Mouse (Mus musculus) embryonic facial prominence, embryonic 12.5 days (tissue): ENCODE data around the gene Smad6. TPM values are rescaled to one million over a fixed set of nuclear protein-coding genes. Genes with fewer than 3 reads are reported as not detected.

Experiments used
- ATAC-seq: fragments of 200-750 bp; cut with Nextera tagmentation; 2 replicates; pipeline ENCODE4 v1.8.0; 2017; ENCODE audit not compliant: insufficient number of reproducible peaks, insufficient read depth, low FRiP score, low TSS enrichment
- H3K27ac ChIP-seq: fragments of 300-500 bp; sonication (generic); 2 replicates; pipeline ENCODE4 v1.5.1; 2016; ENCODE audit warnings: mild to moderate bottlenecking
- H3K27me3 ChIP-seq: fragments of 300-500 bp; sonication (generic); 2 replicates; pipeline ENCODE4 v1.6.1; 2016; ENCODE audit warnings: mild to moderate bottlenecking, moderate library complexity
- H3K36me3 ChIP-seq: fragments of 300-500 bp; sonication (generic); 2 replicates; pipeline ENCODE4 v1.6.1; 2016; ENCODE audit warnings: mild to moderate bottlenecking
- H3K4me1 ChIP-seq: fragments of 300-500 bp; sonication (generic); 2 replicates; pipeline ENCODE4 v1.6.1; 2016
- H3K4me2 ChIP-seq: fragments of 300-500 bp; sonication (generic); replicated peaks from 2 replicates; pipeline ENCODE4 v1.6.1; 2016; ENCODE audit warnings: mild to moderate bottlenecking, moderate library complexity
- H3K4me3 ChIP-seq: fragments of 300-500 bp; sonication (generic); 2 replicates; pipeline ENCODE4 v1.5.1; 2016; ENCODE audit warnings: mild to moderate bottlenecking
- H3K9ac ChIP-seq: fragments of 300-500 bp; sonication (generic); 2 replicates; pipeline ENCODE4 v1.6.1; 2016; ENCODE audit warnings: mild to moderate bottlenecking, moderate library complexity
- H3K9me3 ChIP-seq: fragments of 300-500 bp; sonication (generic); 2 replicates; pipeline ENCODE4 v1.6.1; 2016; ENCODE audit warnings: mild to moderate bottlenecking, moderate library complexity
- WGBS: fragments of 180-500 bp; shearing (Covaris S2); methylation state at CpG from one replicate; pipeline ENCODE4 v1.1.7; 2016; 5-methylcytosine and 5-hydroxymethylcytosine counted together
- polyA plus RNA-seq: library from polyadenylated mRNA; unstranded; fragments of >200 nt; fragmentation: Nextera tagmentation; extraction: Ambion mirVana; gene quantifications from 2 replicates; pipeline ENCODE4 v1.2.1, GENCODE M21; 2016

Smad6 gene
- polyA plus RNA-seq, 1 experiment from 2014 or later: 25.4 TPM

GRCm38 (mm10) chr9:64000085-64000484, 21.8 kb downstream of the Smad6 start:
- H3K27me3 ChIP-seq: no peaks in the 10 kb centered on the region
- no peak overlapping the region for H3K27ac ChIP-seq
- 91% methylated on average over 5 of the region's 5 CpGs for WGBS
- H3K4me1 ChIP-seq: peaks cover 22% of the 10 kb centered on the region; the same call in 1 of the 2 replicates
- no peak for ATAC-seq
- peaks cover 72% of the 10 kb centered on the region for H3K36me3 ChIP-seq
- H3K4me3 ChIP-seq: no peak overlapping the region
- H3K9me3 ChIP-seq: no peaks in the 10 kb centered on the region
- H3K9ac ChIP-seq: no peak overlapping the region
- no peak overlapping the region for H3K4me2 ChIP-seq

GRCm38 (mm10) chr9:63999194-63999593, 22.7 kb downstream of the Smad6 start:
- peaks cover 73% of the 10 kb centered on the region for H3K36me3 ChIP-seq
- H3K4me3 ChIP-seq: no peak overlapping the region
- WGBS: 85% methylated on average over 9 of the region's 9 CpGs
- no peaks in the 10 kb centered on the region for H3K27me3 ChIP-seq
- H3K9ac ChIP-seq: no peak overlapping the region
- no peak overlapping the region for H3K4me2 ChIP-seq
- no peak for ATAC-seq
- no peaks in the 10 kb centered on the region for H3K9me3 ChIP-seq
- no peak overlapping the region for H3K27ac ChIP-seq
- peaks cover 22% of the 10 kb centered on the region; the same call in 1 of the 2 replicates for H3K4me1 ChIP-seq

- no peak overlapping the region for H3K27ac ChIP-seq
- 72% methylated on average over 14 of the region's 14 CpGs for WGBS
- H3K27me3 ChIP-seq: no peaks in the 10 kb centered on the region
- H3K9me3 ChIP-seq: no peaks in the 10 kb centered on the region
- H3K9ac ChIP-seq: 0 out of 2 replicates have a peak overlapping the region, but pooled peaks have one; percentile 11
- H3K4me3 ChIP-seq: no peak overlapping the region
- ATAC-seq: no peak
- H3K36me3 ChIP-seq: peaks cover 72% of the 10 kb centered on the region
- H3K4me1 ChIP-seq: peaks cover 24% of the 10 kb centered on the region; the same call in 1 of the 2 replicates
- H3K4me2 ChIP-seq: no peak overlapping the region
Measured at GRCm38 (mm10) chr9:63998026-63998425, 23.8 kb downstream of the Smad6 start.

- H3K4me3 ChIP-seq: no peak overlapping the region
- H3K4me1 ChIP-seq: peaks cover 25% of the 10 kb centered on the region; the same call in 1 of the 2 replicates
- ATAC-seq: no peak
- H3K4me2 ChIP-seq: no peak overlapping the region
- no peaks in the 10 kb centered on the region for H3K27me3 ChIP-seq
- WGBS: 65% methylated on average over 4 of the region's 4 CpGs
- H3K9ac ChIP-seq: no peak overlapping the region
- H3K9me3 ChIP-seq: no peaks in the 10 kb centered on the region
- no peak overlapping the region for H3K27ac ChIP-seq
- peaks cover 67% of the 10 kb centered on the region for H3K36me3 ChIP-seq
Measured at GRCm38 (mm10) chr9:63997439-63997838, 24.4 kb downstream of the Smad6 start.

- H3K9ac ChIP-seq: no peak overlapping the region
- H3K4me2 ChIP-seq: no peak overlapping the region
- 78% methylated on average over 5 of the region's 5 CpGs for WGBS
- ATAC-seq: no peak
- peaks cover 55% of the 10 kb centered on the region; the same call in 1 of the 2 replicates for H3K36me3 ChIP-seq
- H3K4me1 ChIP-seq: peaks cover 33% of the 10 kb centered on the region
- H3K27ac ChIP-seq: peak overlapping the region; percentile 24; the same call in 1 of the 2 replicates
- H3K9me3 ChIP-seq: no peaks in the 10 kb centered on the region
- H3K27me3 ChIP-seq: no peaks in the 10 kb centered on the region
- no peak overlapping the region for H3K4me3 ChIP-seq
Measured at GRCm38 (mm10) chr9:63993256-63993655, 28.6 kb downstream of the Smad6 start.

GRCm38 (mm10) chr9:63992761-63993160, 29.1 kb downstream of the Smad6 start:
- Histone ChIP-seq H3K4me3 (no peak overlapping the region), H3K9ac (no peak overlapping the region), H3K4me2 (no peak overlapping the region), H3K27ac (peak overlapping the region; percentile 24), H3K4me1 (peaks cover 29% of the 10 kb centered on the region), H3K36me3 (peaks cover 54% of the 10 kb centered on the region; the same call in 1 of the 2 replicates), H3K27me3 (no peaks in the 10 kb centered on the region), H3K9me3 (no peaks in the 10 kb centered on the region)
- ATAC-seq: no peak
- 57% methylated on average over 4 of the region's 4 CpGs for WGBS

GRCm38 (mm10) chr9:63991193-63991592, 30.7 kb downstream of the Smad6 start:
- ATAC-seq: no peak
- H3K27ac ChIP-seq: no peak overlapping the region
- H3K4me1 ChIP-seq: peaks cover 25% of the 10 kb centered on the region
- 52% methylated on average over 4 of the region's 4 CpGs for WGBS
- H3K4me2 ChIP-seq: no peak overlapping the region
- no peaks in the 10 kb centered on the region for H3K27me3 ChIP-seq
- peaks cover 47% of the 10 kb centered on the region; the same call in 1 of the 2 replicates for H3K36me3 ChIP-seq
- no peak overlapping the region for H3K9ac ChIP-seq
- no peak overlapping the region for H3K4me3 ChIP-seq
- H3K9me3 ChIP-seq: no peaks in the 10 kb centered on the region

GRCm38 (mm10) chr9:63989641-63990040, 32.2 kb downstream of the Smad6 start:
- Histone ChIP-seq H3K9ac (no peak overlapping the region), H3K4me3 (no peak overlapping the region), H3K27ac (no peak overlapping the region), H3K27me3 (no peaks in the 10 kb centered on the region), H3K36me3 (peaks cover 36% of the 10 kb centered on the region; the same call in 1 of the 2 replicates), H3K9me3 (no peaks in the 10 kb centered on the region), H3K4me2 (no peak overlapping the region), H3K4me1 (peaks cover 39% of the 10 kb centered on the region)
- no peak for ATAC-seq
- WGBS: 72% methylated on average over 8 of the region's 8 CpGs

- no peak for ATAC-seq
- Histone ChIP-seq H3K9ac (no peak overlapping the region), H3K27me3 (no peaks in the 10 kb centered on the region), H3K27ac (0 out of 2 replicates have a peak overlapping the region, but pooled peaks have one; percentile 7), H3K4me1 (peaks cover 43% of the 10 kb centered on the region), H3K9me3 (no peaks in the 10 kb centered on the region), H3K4me3 (no peak overlapping the region), H3K36me3 (peaks cover 32% of the 10 kb centered on the region; the same call in 1 of the 2 replicates), H3K4me2 (no peak overlapping the region)
- 84% methylated on average over 12 of the region's 12 CpGs for WGBS
Measured at GRCm38 (mm10) chr9:63989214-63989613, 32.6 kb downstream of the Smad6 start.

GRCm38 (mm10) chr9:63985125-63985524, 36.7 kb downstream of the Smad6 start:
- no peak overlapping the region for H3K4me2 ChIP-seq
- no peaks in the 10 kb centered on the region for H3K27me3 ChIP-seq
- H3K9me3 ChIP-seq: no peaks in the 10 kb centered on the region
- WGBS: 71% methylated on average over 6 of the region's 6 CpGs
- H3K27ac ChIP-seq: peak overlapping the region; percentile 43
- H3K4me1 ChIP-seq: peaks cover 55% of the 10 kb centered on the region
- no peak for ATAC-seq
- H3K4me3 ChIP-seq: no peak overlapping the region
- 0 out of 2 replicates have a peak, but pooled peaks cover 6% of the 10 kb centered on the region for H3K36me3 ChIP-seq
- no peak overlapping the region for H3K9ac ChIP-seq

- Histone ChIP-seq H3K4me3 (no peak overlapping the region), H3K9me3 (no peaks in the 10 kb centered on the region), H3K4me2 (no peak overlapping the region), H3K9ac (no peak overlapping the region), H3K27me3 (no peaks in the 10 kb centered on the region), H3K4me1 (peaks cover 70% of the 10 kb centered on the region), H3K36me3 (no peaks in the 10 kb centered on the region), H3K27ac (no peak overlapping the region)
- ATAC-seq: no peak
- 68% methylated on average over 12 of the region's 12 CpGs for WGBS
Measured at GRCm38 (mm10) chr9:63982937-63983632, 38.8 kb downstream of the Smad6 start.

GRCm38 (mm10) chr9:63981912-63982311, 39.9 kb downstream of the Smad6 start:
- Histone ChIP-seq H3K4me2 (no peak overlapping the region), H3K4me1 (peaks cover 81% of the 10 kb centered on the region), H3K9me3 (no peaks in the 10 kb centered on the region), H3K27ac (peak overlapping the region; percentile 32; the same call in 1 of the 2 replicates), H3K9ac (no peak overlapping the region), H3K36me3 (no peaks in the 10 kb centered on the region), H3K4me3 (no peak overlapping the region), H3K27me3 (no peaks in the 10 kb centered on the region)
- no peak for ATAC-seq
- 70% methylated on average over 4 of the region's 4 CpGs for WGBS
